Mouse (Mus musculus) urinary bladder, postnatal 25 days (tissue): ENCODE measurements around the gene Kdf1.
"Not testable (repeated sequence)": the region's sequence is repeated elsewhere in the genome, so short reads cannot be mapped to it uniquely, and the experiment has no call there.

Experiments used
- DNase-seq: peaks from one replicate; pipeline ENCODE4 v3.0.0; 2022; ENCODE audit warnings: low spot score

The Kdf1 gene

DNA sequence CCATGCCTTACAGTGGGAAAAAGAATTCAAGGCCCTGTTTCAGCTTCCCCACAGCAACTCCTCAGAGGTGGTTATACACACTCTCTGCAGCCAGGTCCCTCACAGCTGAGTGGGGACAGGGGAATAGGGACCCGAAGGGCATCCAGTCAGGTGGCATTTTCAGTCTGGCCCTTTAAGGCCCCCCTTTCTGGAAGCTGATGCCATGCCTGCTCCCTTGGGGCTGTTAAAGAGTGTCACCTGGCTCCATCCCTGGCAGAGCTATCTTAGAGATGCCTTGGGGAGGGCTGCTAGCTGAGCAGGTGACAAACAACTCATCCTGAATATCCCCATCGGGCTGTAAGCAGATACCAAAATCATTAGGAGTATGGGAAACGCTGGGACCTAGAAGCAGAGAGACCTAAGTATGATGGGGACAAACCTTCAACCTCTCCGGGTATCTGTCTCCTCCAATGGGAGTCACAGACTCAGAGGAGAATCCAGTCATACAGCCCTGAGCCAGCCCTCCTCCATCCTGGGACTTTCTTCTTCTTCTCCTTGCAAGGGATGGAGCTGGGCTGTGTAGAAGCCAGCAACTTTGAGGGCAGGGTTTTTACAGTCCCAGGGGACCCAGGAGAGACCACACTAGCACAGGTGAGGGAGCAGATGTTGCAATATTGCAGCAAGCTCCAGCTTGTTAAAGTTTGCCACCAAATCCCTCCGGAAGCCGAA, 21.9 kb upstream of the Kdf1 start:
- no peak for DNase-seq

DNA sequence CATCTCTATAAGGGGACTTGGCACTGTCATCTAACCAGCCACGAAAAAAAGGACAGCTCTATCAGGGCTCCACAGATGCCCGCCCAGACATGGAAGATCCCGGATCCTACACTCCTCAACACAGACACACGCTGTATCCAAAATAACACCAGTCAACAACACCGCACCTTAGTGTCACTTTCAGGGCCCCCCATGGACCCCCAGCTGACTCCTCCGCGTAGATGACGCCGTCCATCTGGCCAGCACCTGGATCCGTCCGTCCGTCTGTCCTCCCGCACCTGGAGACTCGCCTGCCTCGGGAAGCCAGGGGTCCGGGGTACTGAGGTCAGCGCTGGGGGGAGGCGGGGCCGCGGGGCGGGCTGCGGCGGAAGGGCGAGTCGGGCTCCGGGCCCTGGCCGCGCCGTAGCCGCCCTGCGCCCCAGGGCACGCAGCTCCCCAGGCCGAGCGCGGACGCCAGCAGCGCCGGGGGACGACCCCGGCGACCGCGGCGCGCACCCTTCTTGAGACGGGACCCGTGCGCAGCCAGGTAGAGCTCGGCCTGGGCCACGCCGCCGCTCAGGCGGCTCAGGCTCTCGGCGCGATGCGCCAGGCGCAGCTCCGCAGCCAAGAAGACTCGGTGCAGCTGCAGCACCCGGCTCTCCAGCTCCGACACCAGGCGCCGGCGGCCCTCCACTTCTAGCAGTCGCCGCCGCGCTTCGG, 21.2 kb upstream of the Kdf1 start:
- DNase-seq = no peak

DNA sequence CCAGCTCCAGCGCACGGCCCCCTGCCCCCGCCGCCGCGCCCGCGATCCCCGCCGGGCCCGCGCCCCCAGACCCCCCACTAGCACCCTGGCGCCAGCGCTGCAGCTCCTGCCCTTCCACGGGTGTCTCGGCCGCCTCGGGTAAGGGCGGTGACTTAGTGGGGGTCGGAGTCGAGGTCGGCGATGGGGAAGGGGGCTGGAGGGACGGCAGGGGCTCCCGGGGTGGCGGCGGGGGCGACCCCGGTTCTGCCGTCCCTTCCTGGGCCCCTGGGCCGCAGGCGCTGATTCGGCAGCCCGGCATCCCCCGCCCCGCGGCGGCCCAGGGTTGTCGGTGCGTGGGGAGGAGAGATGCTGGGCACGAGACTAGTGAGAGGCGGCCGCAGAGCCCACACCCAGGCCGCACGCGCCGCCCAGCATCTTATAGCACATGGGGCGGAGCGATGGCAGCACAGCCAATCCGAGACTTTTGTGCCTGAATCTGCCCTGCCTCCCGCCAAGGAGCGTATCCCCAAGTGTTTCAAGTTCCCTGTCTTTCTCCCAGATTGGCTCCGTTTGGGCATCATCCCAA, 20.5 kb upstream of the Kdf1 start, which contains the start of gene Trnp1:
Gene Trnp1 (minus strand): TSS at position 391 of the 565 bp plus-strand sequence.
- peak; percentile 73 for DNase-seq

DNA sequence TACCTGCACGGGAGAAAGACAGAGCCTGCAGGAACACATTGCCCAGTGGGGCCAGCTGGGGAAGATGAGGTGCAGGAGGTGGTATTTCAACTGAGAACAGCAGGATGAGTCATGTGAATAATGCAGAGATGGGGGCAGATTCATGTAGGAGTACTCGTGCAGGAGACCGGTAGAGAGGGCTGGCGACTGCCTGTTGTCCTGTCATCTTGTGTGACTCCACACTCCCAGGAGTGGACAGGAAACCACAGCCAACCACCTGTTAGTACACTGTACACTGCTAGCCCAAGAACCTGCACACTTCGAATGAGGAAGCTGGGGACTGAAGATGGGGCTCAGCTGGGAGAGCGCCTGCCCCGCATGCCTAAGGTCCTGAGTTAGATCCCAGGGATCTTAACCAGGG, 17.2 kb upstream of the Kdf1 start:
- DNase-seq = no peak

DNA sequence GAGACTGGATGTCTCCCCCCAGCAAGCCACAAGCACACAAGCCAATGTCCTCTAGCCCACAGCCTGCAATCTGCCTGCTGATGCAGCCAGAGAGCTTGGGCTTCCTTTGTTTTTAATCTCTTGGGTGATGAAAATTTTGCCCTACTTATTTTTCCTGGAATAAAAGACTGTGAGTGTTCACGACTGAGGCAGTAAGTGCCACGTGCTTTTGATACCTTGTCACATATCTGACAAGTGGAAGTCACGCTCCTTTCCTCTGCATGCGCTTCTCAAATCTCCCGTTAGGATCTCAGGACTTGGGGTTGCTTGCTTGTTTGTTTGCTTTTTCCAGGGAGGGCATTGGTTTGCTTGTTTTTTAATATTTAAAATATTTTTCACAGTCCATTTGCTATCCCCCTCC, 14.5 kb upstream of the Kdf1 start:
- no peak for DNase-seq

DNA sequence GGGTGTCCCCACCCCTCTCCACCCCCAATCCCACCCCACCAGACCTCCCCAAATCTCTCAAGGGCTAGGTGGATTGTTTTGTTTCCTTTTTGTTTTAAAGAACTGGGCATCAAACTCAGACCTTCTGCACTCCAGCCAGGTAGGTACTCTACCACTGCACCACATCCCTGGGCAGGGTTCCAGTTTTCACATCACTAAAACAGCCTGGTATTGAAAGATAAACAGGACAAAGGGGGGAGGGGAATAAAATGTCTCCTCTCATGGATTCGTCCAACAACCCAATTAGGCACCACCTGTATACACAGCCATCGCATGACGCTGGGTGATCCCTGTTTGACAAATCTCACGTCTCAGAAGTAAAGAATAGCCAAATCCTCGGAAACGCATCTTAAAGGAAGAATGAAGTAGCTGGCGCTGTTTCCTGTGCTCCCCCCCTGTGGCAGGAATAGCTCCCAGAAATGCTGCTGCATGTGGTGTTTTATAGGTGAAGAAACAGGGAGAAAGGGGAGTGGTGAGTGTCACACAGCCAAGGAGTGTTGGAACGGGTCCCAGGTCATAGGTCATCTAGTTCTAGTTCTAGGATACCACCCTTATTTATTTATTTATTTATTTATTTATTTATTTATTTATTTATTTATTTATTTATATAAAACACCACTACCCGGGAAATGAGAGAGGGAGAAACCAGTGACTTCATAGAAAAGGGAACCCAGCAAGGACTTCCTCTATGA, 13.8 kb upstream of the Kdf1 start:
- DNase-seq = no peak

DNA sequence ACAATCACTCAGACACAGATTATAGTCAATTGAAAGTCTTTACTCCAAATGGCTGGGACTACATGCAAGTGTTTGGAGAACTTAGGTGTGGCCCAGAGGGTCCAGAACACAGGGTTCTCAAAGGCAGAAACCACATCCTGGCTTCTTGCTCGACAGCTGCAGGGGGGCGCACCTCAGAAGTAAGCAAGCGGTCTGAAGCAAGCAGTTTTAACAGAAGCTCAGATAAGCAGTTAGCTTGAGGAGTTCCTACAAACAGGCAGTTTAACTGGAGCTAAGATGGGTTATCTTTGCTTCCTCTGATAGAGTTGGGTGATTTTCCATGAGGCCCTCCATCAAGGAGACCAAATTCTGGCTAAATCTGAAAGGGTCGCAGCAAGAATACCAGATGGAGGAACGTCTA, 12.2 kb upstream of the Kdf1 start:
- DNase-seq = no peak

DNA sequence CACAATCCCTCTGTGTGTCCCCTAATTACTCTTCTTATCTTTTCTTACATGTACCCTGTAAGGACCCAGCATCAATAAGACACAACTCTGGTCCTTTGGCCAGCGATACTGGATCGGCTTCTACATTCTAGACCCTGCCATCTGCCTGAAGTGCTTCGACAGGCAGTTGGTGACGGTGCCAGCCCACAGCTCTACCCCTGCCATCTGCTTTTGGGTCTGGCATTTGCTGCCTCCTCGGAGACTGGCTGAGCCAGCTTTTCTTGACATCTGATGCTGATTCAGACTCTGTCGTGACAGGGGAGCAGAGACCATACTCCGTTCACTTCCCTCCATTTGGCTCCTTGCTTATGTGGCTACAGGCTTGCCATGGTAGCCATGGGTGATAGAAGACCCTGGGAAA, 9.8 kb upstream of the Kdf1 start:
- no peak for DNase-seq

DNA sequence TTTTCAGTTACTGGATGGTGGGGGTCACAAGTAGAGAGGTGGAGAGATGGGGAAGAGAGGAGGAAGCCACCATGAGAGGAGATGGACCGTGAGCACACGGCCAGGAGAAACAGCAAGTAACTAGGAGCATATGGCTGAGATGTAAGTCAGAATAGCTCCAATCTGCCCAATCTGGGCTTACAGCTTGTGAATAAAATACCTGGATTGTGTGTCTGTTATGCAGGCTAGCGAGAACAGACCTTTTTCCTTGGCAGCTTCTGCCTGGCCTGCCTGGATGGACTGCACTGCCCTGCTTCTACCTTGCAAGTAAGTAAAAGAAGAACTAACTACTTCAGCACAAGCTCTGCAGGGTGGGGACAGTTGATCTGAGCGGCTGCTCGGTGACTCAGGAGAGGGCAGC, 7.7 kb upstream of the Kdf1 start:
- no peak for DNase-seq

DNA sequence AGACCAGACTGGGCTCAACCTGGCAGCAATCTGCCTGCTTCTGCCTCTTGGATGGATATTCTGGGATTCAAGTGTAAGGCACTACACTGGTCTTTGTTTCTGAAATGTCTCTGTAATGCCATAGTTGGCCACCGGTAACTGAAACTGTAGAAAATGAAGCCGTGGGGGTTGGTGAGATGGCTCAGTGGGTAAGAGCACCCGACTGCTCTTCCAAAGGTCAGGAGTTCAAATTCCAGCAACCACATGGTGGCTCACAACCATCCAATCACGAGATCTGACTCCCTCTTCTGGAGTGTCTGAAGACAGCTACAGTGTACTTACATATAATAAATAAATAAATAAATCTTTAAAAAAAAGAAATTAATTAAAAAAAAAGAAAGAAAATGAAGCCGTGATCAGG, 6.3 kb upstream of the Kdf1 start:
- DNase-seq = not testable (repeated sequence)

DNA sequence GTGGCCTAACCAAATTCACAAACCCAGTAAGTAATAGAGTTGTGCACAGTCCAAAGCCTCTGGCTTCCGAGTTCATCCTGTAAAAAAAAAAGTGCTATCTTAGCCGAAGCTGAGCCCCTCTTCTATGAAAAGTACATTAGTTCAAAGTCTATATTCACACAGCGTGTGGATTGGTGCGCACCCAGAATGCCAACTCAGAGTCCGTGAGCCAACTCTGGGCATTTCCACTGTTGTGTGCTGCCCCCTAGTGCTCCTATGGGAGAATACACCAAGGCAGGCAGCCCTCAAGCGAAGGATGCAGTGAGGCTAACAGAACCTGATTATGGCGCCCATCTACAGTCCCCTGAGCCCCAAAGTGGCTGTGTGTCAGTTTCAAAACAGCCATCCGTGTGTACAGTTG, 5.8 kb upstream of the Kdf1 start:
- DNase-seq = peak; percentile 66

DNA sequence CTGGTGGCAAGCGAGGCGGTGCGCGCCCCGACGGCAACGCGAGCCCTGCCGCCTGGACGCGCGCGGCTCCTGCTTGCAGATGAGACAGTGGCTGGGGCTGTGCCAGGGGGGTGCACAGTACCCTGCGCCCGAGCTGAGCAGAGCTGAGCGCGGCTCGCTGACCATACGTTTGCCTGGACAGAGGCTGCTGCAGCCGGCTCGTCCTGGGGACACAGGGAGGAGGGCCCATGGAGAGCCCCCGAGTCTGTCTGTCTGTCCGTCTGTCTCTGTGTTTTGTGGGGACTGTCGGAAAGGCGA, 554 bp downstream of the Kdf1 start:
- DNase-seq = no peak

DNA sequence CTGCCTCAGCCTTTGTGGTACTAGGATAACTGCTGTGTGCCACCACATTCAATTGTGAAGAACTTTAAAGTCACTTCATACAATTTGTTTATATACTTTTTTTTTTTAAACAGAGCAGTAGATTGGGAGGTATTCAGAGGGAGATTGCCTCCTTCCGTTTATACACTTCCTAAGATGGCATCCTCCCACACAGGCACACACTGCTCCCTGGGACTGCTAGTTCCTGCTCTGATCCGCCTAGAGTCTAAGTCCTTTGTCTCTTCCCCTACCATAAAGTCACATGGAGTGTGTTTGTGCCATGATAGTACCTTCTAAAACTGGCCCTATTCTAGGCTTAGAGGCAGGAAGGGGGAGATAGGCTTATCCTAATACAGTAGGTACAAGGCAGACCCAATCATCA, 2.7 kb downstream of the Kdf1 start:
- no peak for DNase-seq

DNA sequence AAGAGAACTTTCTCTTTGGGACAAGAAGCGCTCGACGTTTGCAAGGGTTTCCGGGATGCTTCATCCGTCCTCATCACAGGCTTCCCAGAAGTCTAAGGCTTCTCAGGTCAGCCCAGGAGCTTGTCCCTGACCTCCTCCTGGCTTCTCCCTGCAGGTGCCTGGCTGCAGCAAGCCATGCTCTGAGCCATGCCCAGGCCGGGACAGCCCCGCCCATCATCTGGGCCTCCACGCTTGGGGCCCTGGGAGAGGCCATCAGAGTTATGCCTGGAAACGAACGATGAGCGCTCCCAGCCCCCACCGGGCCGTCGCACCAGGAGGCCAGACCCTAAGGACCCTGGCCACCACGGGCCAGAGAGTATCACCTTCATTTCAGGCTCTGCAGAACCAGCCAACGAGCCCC, 9.0 kb downstream of the Kdf1 start:
- DNase-seq = no peak

DNA sequence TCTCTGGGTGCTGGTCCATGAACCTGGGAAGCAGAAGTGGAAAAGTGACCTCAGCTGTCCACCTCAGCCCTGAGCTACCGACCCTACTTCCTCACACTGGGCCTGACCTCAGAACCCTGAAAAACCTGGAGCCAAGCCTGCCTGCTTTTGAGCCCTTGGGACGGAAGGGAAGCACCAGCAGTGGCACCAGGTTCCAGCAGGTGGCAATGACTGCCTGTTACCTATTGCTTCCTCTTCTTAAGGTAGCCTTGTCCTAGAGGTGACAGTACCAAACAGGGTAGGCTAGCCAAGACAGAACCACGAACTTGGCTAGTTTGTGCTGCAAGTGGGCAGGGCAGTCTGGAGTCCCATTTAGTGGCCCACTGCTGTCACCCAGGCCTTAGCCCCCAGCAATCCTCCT, 14.0 kb downstream of the Kdf1 start:
- no peak for DNase-seq

DNA sequence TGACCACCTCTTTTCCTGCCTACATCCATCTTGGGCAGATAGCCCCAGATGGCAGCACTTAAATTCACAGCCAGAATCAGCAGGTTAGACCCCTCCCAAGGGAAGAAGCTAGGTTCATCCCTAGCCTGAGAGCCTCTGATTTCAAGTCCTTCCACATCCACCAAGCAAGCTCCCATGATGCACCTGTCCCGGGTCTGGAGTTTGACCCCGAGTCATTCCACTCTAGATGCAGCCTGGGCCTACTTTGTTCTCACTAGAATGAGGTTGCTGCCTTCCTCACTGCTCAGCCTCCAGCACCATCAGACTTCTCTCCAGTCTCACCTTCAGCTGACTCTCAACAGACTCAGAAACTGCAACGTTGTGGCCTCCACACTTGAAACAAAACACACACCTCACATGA, 17.3 kb downstream of the Kdf1 start:
- DNase-seq = no peak

DNA sequence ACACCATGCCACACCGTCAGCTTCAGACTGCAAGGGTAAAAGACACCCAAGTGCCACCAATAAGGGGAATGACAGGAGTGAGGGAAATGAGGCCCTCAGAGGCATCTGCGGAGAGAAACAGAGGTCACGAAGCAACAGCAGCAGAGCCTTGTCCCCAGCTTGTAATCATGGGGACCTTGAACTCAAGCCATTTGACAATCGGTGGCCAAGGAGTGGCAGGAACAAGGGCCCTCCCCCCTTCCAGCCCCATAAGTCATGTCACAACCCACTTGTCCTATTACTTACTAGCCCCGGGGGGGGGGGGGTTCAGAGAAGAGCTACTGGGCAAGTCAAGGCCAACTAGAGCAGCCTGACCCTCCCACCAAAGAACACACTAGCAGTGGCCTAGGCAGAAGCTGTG, 17.9 kb downstream of the Kdf1 start:
- no peak for DNase-seq

DNA sequence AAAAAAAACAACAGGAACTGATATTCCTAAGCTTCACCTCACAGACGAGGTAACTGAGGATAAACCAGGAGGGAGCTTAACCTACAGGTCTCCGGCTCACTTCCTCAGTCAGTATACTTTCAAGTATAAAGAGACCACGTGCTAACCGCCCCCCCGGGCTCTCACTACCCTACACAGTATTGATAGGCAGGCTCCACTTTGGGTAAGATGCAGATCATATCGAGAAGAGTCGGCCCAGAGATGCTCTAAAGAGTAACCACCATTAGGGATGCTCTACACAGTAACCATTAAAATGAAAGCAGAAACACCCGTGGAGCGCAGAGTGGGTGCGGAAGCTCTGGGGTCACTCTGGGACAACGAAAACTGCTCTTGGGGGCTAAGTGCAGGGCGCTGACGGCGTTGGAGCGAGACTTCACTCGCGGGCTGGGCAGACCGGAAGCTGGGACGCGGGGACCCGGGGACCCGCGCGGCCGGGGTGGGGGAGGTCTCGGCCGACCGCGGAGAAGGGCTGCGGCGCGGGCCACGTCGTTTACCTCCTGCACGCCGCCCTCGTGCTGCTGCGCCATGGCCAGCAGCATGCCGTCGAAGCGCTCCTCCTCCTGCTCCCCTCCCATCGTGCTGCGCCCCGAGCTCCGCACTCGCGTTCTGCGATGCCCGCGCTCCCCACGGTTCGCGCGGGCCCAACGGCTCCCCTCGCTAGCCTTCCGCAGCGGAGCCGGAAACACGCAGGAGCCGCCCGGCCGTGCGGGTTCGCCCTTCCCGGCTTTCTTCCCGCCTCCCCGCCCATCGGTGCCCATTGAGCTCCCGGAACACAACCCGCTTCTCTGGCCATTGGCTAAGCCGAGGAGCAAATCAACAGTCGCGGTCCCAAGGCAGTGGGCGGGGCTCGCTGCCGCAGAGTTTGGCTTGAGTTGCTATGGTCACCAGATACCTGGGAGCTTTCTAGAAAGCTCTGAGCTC, 26.8 kb downstream of the Kdf1 start, which contains the start of gene Nudc:
Gene Nudc (minus strand): TSS at position 725 of the 960 bp plus-strand sequence.
- DNase-seq = peak; percentile 89

DNA sequence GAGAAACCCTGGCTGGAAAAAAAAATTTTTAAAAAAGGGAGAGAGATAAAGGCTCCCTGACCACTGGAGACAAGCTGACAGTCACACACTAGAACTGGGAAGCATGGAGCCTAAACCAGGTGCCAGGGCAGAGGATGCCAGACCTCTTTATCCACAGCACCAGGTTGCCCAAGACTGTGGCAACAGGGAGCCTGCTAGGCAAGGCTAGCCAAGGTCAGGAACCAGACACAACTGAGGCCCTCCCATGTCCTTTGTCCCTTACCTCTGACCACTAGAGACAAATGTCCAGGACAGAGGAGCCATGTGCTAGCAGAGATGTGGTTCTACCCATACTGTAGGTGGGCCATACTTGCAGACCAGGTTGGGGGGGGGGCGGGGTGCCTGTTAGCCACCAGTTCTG, 33.3 kb downstream of the Kdf1 start:
- DNase-seq = no peak

DNA sequence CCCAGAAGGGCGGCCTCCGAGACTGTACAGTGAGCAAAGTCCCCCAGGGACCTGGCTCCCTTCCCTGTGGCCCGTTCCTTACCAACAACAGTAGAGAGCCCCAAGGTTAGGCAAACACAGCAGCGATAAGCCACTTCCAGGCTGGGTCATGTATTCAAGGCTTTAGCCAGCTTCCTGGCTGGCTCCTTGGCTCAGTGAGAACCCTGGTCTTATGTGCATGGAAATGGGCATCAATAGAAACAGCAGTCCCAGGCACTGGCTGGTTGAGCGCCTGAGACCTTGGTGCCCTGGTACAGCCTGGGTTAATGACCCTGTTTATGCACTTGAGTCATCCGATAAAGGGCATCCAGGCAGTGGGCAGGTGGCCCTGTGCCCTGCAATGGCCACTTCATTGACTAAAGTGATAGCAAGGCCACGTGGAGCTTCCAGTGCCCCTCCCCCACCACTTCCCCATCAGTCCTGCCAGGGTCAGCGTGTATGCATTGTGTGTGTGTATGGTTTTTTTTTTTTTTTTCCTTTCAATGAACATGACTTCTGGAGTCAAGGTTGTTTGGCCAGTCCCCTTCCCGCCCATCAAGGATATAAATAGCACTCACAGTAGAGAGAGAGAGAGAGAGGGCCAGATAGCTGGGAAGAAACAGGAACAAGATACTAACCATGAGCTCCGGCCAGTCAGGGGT, 34.1 kb downstream of the Kdf1 start, which contains the start of gene Nr0b2:
Gene Nr0b2 (plus strand): TSS at position 609 of the 680 bp plus-strand sequence.
- no peak for DNase-seq
